ENCODE assay signal across 9 mouse cellular contexts in genomic region chr13:84349001-84349720, GRCm38 (mm10).
DNase-seq lines count a peak whose midpoint lies in the region; ATAC-seq and TF ChIP-seq lines count a peak whose summit lies in the region.
"Had no signal": no experiment of that assay in that cellular context is flagged by ENCODE, and none has a peak within 500 bp of the region (broad histone marks: within the 10 kb centered on the region; RNA-seq: fewer than 3 reads in every experiment).

No protein-coding gene starts in this region.

- no peaks in the 10 kb centered on the region for H3K36me3 ChIP-seq in heart, adult 2 months (ENCODE audit: control insufficient read depth, insufficient read depth, low read length)
- no peaks in the 10 kb centered on the region for H3K36me3 ChIP-seq in heart, embryonic 10.5 days
- no peaks in the 10 kb centered on the region for H3K36me3 ChIP-seq in kidney, embryonic 16.5 days (ENCODE audit: insufficient read depth, low read length)
- H3K36me3 ChIP-seq: G1E had no signal

- intact Hi-C loops in heart, adult 2 months (cut with DNase I): loop anchor here (5.0 kb wide), 2 partner anchors 127 to 617 kb away; partner anchors contain the start of gene Tmem161b

- TF ChIP-seq POLR2A in heart, adult 2 months (IDR thresholded peaks at IDR 0.05; ENCODE audit: insufficient read depth, low read depth, low read length): no peak

- peak overlapping the region; percentile 44 for H3K4me3 ChIP-seq in heart, adult 2 months
- H3K4me3 ChIP-seq in heart, embryonic 10.5 days: peak overlapping the region; percentile 65
- peak overlapping the region; percentile 43 for H3K4me3 ChIP-seq in kidney, embryonic 16.5 days (ENCODE audit: low read length)

- 0 out of 2 replicates have a peak, but pooled peaks have one; percentile 21 for ATAC-seq in kidney, embryonic 16.5 days (ENCODE audit: low FRiP score, low TSS enrichment)

- peak in 1 of 2 experiments; percentile 10 for DNase-seq in heart, adult 2 months
- DNase-seq in heart, adult 9 months (ENCODE audit: low spot score in 2 of 2): no peak
- DNase-seq in cerebellum, postnatal 14 days: peak; percentile 78 to 83
- DNase-seq in heart, embryonic 10.5 days (ENCODE audit: low spot score): peak; percentile 77
- DNase-seq in liver: peak; percentile 5
- peak; percentile 53 for DNase-seq in neural tube, embryonic 10.5 days (ENCODE audit: extremely low spot score, low spot score)
- no peak for DNase-seq in spleen, postnatal 36 days (ENCODE audit: low spot score in 2 of 2)

- H3K4me2 ChIP-seq in kidney, embryonic 16.5 days (replicated peaks; ENCODE audit: low read depth, low read length): peak overlapping the region; percentile 81

- H3K9me3 ChIP-seq in heart, embryonic 10.5 days: no peaks in the 10 kb centered on the region
- no peaks in the 10 kb centered on the region for H3K9me3 ChIP-seq in kidney, embryonic 16.5 days (ENCODE audit: low read length)
- H3K9me3 ChIP-seq: G1E had no signal

- no peak overlapping the region for H3K27ac ChIP-seq in heart, adult 2 months
- H3K27ac ChIP-seq in heart, embryonic 10.5 days: peak overlapping the region; percentile 76
- H3K27ac ChIP-seq in kidney, embryonic 16.5 days (ENCODE audit: low read length): peak overlapping the region; percentile 44

- TF ChIP-seq CTCF in heart, adult 2 months (IDR thresholded peaks at IDR 0.05): no peak

- under 1% methylated on average over 23 of the region's 23 CpGs for WGBS in heart, adult 2 months
- 1% methylated on average over 23 of the region's 23 CpGs for WGBS in heart, embryonic 10.5 days
- under 1% methylated on average over 23 of the region's 23 CpGs for WGBS in kidney, embryonic 16.5 days

- peaks cover 11% of the 10 kb centered on the region for H3K27me3 ChIP-seq in heart, adult 2 months (ENCODE audit: control insufficient read depth, insufficient read depth, low read length)
- H3K27me3 ChIP-seq in heart, embryonic 10.5 days (ENCODE audit: insufficient read depth, poor library complexity, severe bottlenecking): peaks cover 40% of the 10 kb centered on the region
- peaks cover 39% of the 10 kb centered on the region for H3K27me3 ChIP-seq in kidney, embryonic 16.5 days (ENCODE audit: insufficient read depth, low read length)

- H3K4me1 ChIP-seq in heart, adult 2 months (ENCODE audit: control insufficient read depth, insufficient read depth, low read length): 0 out of 2 replicates have a peak, but pooled peaks cover 2% of the 10 kb centered on the region
- H3K4me1 ChIP-seq in heart, embryonic 10.5 days: 0 out of 2 replicates have a peak, but pooled peaks cover 5% of the 10 kb centered on the region
- H3K4me1 ChIP-seq in kidney, embryonic 16.5 days (ENCODE audit: insufficient read depth, low read length): peaks cover 6% of the 10 kb centered on the region; the same call in 1 of the 2 replicates

- TF ChIP-seq EP300 in heart, adult 2 months (IDR thresholded peaks at IDR 0.05; ENCODE audit: insufficient read depth, low read depth, low read length): no peak

- no peaks in the 10 kb centered on the region for H3K79me2 ChIP-seq in heart, adult 2 months (replicated peaks; ENCODE audit: control insufficient read depth, insufficient read depth, low read length)

- no peak overlapping the region for H3K9ac ChIP-seq in heart, adult 2 months (ENCODE audit: low read depth, low read length)
- peak overlapping the region; percentile 45 for H3K9ac ChIP-seq in kidney, embryonic 16.5 days (replicated peaks; ENCODE audit: low read length)

Comparison
In these comparisons a context has a peak if more than half of its experiments do, and no peak if none do; other contexts are left out.
1. DNase-seq: peak in cerebellum, postnatal 14 days (2 of 2), heart, embryonic 10.5 days (single experiment), liver (single experiment) and neural tube, embryonic 10.5 days (single experiment); none in heart, adult 9 months (0 of 2) and spleen, postnatal 36 days (0 of 2).
2. Peak in every context shown above with its lines, with median percentiles within 50 percentile points of each other: H3K4me3 ChIP-seq.